ENCODE assay signal across 20 mouse cellular contexts in the genomic region with DNA sequence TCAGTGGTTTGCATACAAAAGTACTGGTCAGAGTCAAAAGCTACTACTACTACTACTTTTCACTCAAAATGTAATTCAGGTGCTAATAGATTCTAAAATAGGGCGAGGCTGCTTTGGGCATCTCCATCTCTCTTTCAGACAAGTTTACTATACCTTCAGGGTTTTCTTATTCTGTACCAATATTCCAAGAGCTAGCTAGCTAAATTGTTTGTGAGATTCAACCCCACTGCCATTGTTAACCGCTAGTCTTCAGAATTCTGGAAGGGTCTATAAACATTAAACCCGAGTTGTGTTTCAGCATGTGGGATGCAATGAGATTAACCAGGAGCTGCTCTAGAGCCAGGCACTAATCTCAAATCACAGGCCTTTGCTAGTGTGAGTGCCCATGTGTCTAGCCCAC. TPM values are rescaled to one million over a fixed set of nuclear protein-coding genes. Genes with fewer than 3 reads are reported as not detected.
A peak's percentile ranks its signal among the peaks of the same experiment; 100 is the strongest.
DNase-seq lines count a peak whose midpoint lies in the region; ATAC-seq and TF ChIP-seq lines count a peak whose summit lies in the region.
"Had no signal": no experiment of that assay in that cellular context is flagged by ENCODE, and none has a peak within 500 bp of the region (broad histone marks: within the 10 kb centered on the region; RNA-seq: fewer than 3 reads in every experiment).

No protein-coding gene starts in this region.

- 52% methylated on average over 3 of the region's 3 CpGs for WGBS in kidney, postnatal 0 days
- 71% methylated on average over 3 of the region's 3 CpGs for whole genome bisulfite sequencing in midbrain, embryonic 10.5 days

- H3K4me2 ChIP-seq in kidney, postnatal 0 days (ENCODE audit: low read length), result no peak overlapping the region
- H3K4me2 ChIP-seq: forebrain, embryonic 13.5 days; hindbrain, embryonic 12.5 days had no signal

- peak overlapping the region; percentile 50 for H3K27ac ChIP-seq in kidney, postnatal 0 days
- no peak overlapping the region for H3K27ac ChIP-seq in midbrain, embryonic 10.5 days (replicated peaks)
- H3K27ac ChIP-seq: embryonic facial prominence, embryonic 10.5 days; forebrain, embryonic 13.5 days; heart, embryonic 10.5 days; hindbrain, embryonic 12.5 days; hindbrain, postnatal 0 days had no signal

- no peak for DNase-seq in kidney, postnatal 0 days (ENCODE audit: low spot score)
- DNase-seq in kidney, postnatal 36 days, result no peak
- peak; percentile 79 for DNase-seq in ES-CJ7 (ENCODE audit: low read depth, low spot score)
- DNase-seq in midbrain, embryonic 10.5 days (ENCODE audit: low spot score), result no peak
- no peak for DNase-seq in retina, embryonic 14.5 days (ENCODE audit: low spot score)
- DNase-seq: adrenal gland, adult 2 months; adrenal gland, postnatal 25 days; cerebellum, adult 18-20 months; cerebellum, adult 9-11 months; forebrain, postnatal 0 days; gastrocnemius, postnatal 14 days; heart, postnatal 10 days; heart, postnatal 4 days had no signal

- no peak for ATAC-seq in kidney, postnatal 0 days (replicated peaks; ENCODE audit: low FRiP score, low read depth)
- ATAC-seq in granulocyte monocyte progenitor cell, adult 5-6 weeks (replicated peaks; ENCODE audit: poor library complexity, severe bottlenecking), result peak; percentile 36; the same call in 1 of the 2 replicates
- ATAC-seq: forebrain, embryonic 13.5 days; forebrain, postnatal 0 days; hindbrain, postnatal 0 days had no signal

- H3K9me3 ChIP-seq in kidney, postnatal 0 days (replicated peaks; ENCODE audit: low read length), result no peaks in the 10 kb centered on the region
- H3K9me3 ChIP-seq in midbrain, embryonic 10.5 days (replicated peaks), result 0 out of 2 replicates have a peak, but pooled peaks cover 4% of the 10 kb centered on the region
- H3K9me3 ChIP-seq: embryonic facial prominence, embryonic 10.5 days; forebrain, embryonic 13.5 days; G1E; heart, embryonic 10.5 days; hindbrain, embryonic 12.5 days had no signal

- no peaks in the 10 kb centered on the region for H3K36me3 ChIP-seq in kidney, postnatal 0 days (ENCODE audit: insufficient read depth, low read length)
- H3K36me3 ChIP-seq in midbrain, embryonic 10.5 days, result peaks cover 25% of the 10 kb centered on the region

- no peak overlapping the region for H3K4me3 ChIP-seq in kidney, postnatal 0 days (replicated peaks; ENCODE audit: low read depth, low read length)
- H3K4me3 ChIP-seq in midbrain, embryonic 10.5 days, result no peak overlapping the region
- H3K4me3 ChIP-seq: embryonic facial prominence, embryonic 10.5 days; forebrain, embryonic 13.5 days; heart, embryonic 10.5 days; hindbrain, embryonic 12.5 days had no signal

- H3K27me3 ChIP-seq in kidney, postnatal 0 days (ENCODE audit: insufficient read depth, low read length), result no peaks in the 10 kb centered on the region
- no peaks in the 10 kb centered on the region for H3K27me3 ChIP-seq in midbrain, embryonic 10.5 days (ENCODE audit: low read depth, poor library complexity, severe bottlenecking)
- H3K27me3 ChIP-seq: forebrain, embryonic 13.5 days; hindbrain, embryonic 12.5 days had no signal

- no peak for TF ChIP-seq CTCF in kidney, postnatal 0 days (IDR thresholded peaks at IDR 0.05; ENCODE audit: low read depth)

- H3K9ac ChIP-seq in kidney, postnatal 0 days (ENCODE audit: low read depth, low read length), result no peak overlapping the region
- H3K9ac ChIP-seq: forebrain, embryonic 13.5 days; forebrain, postnatal 0 days; hindbrain, embryonic 12.5 days had no signal

- H3K4me1 ChIP-seq in kidney, postnatal 0 days (replicated peaks; ENCODE audit: insufficient read depth, low read length), result peaks cover 19% of the 10 kb centered on the region
- H3K4me1 ChIP-seq in midbrain, embryonic 10.5 days, result peaks cover 14% of the 10 kb centered on the region

RNA-seq across cellular contexts. Expression of a gene that starts 12.1 kb away (rescaled TPM):
- 12.5 and 13.5 TPM in 2 replicates for polyA plus RNA-seq in kidney, postnatal 0 days (2015; fragmentation: Nextera tagmentation; extraction: Ambion mirVana)
- 79.7 and 95.8 TPM in 2 replicates for total RNA-seq in granulocyte monocyte progenitor cell, adult 5-6 weeks (2014; fragmentation: Nextera tagmentation)
- 60.2 and 63.6 TPM in 2 replicates for total RNA-seq in granulocyte monocyte progenitor cell, adult 5-6 weeks (2017)
- 14.6 and 19.7 TPM in 2 replicates for polyA plus RNA-seq in midbrain, embryonic 10.5 days (2016; fragmentation: Nextera tagmentation; extraction: Ambion mirVana)
